Mouse (Mus musculus) liver (tissue): ENCODE measurements around the gene Vezf1.

ENCODE experiments used
- DNase-seq: peaks from one replicate; pipeline ENCODE4 v3.0.0-alpha.2; 2020; ENCODE audit warnings: mixed read lengths

Gene Vezf1

DNA sequence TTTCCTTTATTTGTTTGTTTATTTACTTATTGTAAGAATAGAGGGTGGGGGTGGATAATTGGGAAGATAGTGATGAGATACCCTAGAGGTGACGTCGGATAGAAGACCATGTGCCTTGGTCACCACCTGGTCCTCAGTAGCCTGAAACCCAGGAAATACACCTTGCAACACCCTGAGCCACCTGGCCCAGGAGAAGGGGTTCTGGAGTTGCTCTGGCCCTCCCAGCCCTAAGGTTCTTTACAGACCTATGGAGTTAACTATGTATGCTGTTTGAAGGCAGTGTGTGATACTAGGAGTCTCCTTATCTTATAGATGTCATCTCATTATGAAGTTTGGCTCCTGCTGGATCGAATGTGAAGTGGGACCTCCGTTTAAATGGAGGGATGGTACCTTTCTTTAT is 32.1 kb downstream of the Vezf1 start:
- no peak for DNase-seq

GRCm38 (mm10) chr11:88103214-88103941 is 35.3 kb downstream of the Vezf1 start:
- DNase-seq = no peak

DNA sequence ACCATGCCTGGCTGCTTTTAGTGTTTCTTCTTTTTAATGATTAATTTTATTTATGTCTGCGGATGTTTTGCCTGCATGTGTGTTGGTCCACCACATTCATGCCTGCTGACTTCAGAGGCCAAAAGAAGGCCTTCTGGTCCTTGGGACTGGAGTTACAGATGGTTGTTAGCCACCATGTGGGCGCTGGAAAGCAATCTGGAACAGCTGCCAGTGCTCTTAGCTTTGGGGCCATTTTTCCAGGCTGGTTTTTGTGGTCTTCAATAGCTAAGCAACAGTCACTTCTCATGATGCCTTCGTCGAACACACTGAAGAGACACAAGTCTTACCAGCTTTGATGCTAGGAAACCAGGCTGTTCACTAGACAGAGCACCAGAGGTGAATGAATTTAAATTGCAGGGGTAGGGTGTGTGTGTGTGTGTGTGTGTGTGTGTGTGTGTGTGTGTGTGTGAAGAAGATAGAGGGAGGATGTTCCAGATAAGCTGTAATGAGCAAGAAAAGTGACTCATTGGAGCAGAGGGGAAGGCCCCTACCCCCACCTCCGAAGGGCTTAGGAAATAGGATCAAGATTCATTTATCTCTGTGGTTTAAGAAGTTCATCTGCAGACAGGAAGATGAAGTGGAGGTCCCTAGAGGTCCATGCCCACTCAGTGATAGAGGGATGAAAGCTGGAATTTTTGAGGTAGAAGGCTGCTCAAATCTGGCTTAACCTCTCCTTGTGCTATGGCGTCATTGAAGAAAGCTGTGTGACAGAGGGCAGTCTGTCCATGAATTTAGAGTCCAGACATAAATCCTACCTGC is 37.6 kb downstream of the Vezf1 start:
- no peak for DNase-seq

DNA sequence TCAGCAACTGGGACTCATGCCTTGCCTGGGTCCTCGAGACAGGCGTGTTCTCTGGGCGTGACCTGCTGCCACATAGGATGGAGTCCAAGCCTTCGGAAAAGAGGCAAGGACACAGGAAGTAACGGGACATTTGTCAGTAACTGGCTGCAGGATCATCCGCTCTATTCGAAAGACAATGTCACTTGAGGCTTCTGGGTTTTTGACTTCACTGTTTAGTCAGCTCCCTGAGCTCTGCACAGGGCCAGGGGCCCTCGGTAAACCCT is 38.1 kb downstream of the Vezf1 start:
- no peak for DNase-seq

DNA sequence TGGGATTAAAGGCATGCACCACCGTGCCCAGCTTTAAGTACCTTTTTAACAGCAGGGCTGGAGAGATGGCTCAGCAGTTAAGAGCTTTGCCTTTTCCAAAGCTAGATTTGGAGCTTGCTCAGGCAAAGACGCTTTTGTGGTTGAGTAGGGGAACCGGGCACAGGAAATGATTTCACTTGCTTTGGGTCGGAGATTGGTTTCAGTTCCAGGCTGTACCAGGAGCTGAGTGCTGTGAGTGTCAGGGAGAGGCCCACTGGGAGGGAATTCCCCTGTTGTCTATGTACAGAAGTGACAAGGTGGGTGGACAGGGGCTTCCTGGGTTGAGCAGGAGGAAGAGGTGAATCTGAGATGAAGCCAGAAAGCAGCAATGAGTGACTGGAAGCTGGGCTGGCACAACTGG is 39.3 kb downstream of the Vezf1 start:
- DNase-seq = no peak

DNA sequence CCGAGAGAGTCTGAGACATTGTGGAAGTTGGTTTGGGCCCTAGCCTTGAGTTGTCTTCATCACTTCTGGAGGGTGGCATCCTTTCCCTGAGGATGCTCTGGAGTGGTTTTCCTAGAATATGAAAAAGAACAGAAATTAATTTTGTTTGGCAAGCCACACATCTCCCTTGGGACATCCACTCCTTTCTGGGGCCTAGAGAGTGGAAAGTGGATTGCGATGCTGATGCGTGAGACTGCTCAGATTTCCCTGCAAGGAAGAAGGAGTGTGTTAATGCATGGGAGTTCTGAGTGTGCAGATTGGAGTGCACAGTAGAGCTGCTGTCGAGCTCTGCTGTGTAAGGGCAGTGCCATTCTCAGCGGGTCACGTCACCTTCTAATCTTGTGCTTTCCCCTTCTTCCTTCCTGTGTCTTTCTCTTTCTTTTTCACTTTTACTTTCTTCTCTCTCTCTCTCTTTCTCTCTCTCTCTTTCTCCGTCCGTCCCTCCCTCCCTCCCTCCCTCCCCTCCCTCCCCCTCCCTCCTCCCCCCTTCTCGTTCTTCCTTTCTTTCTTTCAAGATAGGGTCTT is 42.0 kb downstream of the Vezf1 start:
- no peak for DNase-seq

GRCm38 (mm10) chr11:88112078-88112477 is 44.0 kb downstream of the Vezf1 start:
- no peak for DNase-seq

- no peak for DNase-seq
Measured at GRCm38 (mm10) chr11:88112677-88113333, 44.7 kb downstream of the Vezf1 start.

DNA sequence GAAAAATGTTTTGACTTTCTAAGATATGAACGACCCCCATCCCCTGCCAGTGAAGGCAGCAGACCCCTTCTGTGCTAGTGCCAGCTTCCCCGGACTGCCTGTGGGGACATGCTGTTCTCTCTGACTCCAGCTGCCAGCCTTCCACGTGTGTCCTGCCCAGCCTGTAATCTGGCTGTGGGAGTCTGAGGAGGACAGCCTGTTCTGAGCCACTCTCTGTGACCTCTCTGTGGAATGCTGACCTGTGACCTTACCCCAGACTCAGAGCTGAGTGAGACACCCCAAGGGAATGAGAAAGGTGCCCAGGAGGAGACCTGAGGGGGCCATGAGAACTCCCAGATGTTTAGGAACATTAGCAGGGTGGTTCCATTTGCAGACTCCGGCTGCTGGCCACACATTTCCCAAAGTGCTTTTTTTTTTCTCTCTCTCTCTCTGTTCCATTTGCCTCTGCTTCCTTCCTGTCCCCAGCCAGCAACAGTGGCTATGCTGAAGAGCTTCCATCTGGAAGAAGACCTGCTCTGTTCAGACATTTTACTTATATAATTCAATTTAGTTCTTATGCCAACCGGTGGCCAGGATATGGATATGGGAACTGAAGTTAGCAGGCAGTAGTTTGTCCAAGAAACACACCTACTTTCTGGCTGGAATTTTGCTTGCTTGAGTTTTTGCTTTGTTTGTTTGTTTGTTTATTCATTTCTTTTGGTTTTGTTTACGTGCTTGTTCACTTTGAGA is 45.6 kb downstream of the Vezf1 start:
- no peak for DNase-seq

- DNase-seq = peak; percentile 44
Measured at GRCm38 (mm10) chr11:88114871-88115301, 46.8 kb downstream of the Vezf1 start.

DNA sequence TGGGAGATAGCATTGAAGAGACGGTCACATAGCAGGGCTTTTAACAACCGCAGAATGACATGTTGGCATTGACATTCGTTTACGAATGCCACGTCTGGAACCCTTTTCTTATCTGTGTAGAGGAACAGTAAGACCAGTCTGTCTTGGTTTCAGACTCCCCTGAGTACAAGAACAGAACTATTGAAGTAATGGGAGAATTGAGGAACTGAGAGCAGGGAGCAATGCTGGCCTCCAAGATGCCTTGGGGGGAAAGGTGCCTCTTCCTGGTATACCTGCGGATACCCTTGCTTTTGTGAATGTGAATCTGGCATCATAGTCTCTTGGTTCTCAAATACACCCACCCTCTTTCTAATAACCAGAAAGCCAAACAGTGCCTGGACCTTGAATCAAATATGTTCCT is 48.5 kb downstream of the Vezf1 start:
- no peak for DNase-seq

- no peak for DNase-seq
Measured at GRCm38 (mm10) chr11:88117356-88118090, 49.4 kb downstream of the Vezf1 start.

DNA sequence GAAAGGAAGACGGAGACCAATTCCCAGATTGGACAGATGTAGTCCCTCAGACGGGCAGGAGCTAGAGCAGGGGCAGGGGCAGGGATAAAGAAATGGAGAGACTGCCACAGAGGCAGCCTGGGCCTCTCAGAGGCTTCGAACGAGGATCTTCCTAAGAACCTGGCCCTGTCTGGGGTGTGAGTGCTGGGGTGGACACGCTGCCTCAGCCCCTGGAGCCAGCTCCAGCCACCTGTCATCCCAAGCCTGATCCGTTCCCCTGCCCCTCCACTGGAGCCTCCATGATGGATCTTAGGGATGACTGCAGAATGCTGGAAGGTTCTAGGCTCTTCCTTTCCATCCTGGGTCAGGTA is 50.0 kb downstream of the Vezf1 start:
- DNase-seq = no peak

DNA sequence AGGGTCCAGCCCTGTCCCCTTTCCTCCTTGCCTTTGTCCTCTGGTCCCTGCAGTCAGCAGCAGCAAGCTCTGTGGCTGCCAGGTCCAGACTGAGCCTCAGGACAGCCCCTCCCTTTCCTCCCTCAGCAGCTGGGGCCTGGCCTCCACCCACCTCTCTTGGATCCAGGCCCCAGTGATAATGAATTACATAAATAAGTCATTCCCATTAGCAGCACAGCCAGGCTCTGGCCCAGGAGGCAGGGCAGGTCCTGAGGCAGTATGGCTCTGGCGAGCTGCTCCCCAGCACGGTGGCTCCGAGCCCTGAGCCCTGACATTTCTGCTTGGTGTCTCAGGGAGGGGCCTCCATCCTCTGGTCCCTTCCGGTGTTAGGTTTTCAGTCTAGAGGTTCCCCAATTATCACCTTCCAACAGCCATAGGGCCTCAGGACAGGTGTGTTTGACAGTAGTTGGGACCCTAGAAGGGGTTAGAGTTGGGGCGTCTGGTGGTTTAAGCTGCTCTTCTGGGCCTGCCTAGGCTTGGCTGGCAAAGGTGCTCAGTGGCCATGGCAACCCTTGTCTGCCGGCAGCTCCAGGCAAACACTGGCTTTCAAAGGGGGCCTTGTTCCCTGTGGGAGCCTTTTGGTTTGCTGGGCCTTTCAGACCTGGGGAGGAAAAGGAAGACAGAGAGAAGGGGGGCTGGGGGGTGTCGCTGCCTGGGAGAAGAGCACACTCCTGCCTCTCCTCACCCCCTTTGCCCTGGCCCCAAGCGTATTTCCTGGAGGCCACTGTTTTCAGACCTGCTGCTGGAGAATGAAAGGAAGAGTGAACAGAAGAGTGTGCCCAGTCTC is 51.0 kb downstream of the Vezf1 start:
- peak; percentile 40 for DNase-seq

DNA sequence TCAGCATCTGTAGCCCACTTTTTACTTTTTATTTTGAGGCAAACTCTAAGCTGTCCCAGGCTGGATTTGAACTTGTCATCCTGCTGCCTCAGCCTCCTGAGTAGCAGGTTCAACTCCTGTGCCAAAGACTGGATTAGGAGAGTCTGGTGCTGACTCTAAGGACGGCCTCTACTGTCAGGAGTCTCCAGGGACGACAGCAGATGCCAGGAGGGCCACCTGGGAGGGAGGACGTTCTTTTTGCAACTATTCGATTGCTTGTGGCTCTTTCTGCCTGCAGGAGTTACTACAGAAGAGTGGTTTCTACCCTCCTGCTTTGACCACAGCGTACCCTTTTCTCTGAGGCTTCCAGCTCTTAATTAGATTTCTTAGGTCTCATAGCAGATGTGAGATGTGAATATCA is 54.5 kb downstream of the Vezf1 start:
- no peak for DNase-seq

- no peak for DNase-seq
Measured at GRCm38 (mm10) chr11:88123021-88123420, 54.9 kb downstream of the Vezf1 start.

GRCm38 (mm10) chr11:88123731-88124130 is 55.7 kb downstream of the Vezf1 start:
- no peak for DNase-seq

- no peak for DNase-seq
Measured at GRCm38 (mm10) chr11:88125483-88125882, 57.4 kb downstream of the Vezf1 start.

GRCm38 (mm10) chr11:88126306-88126793 is 58.3 kb downstream of the Vezf1 start:
- DNase-seq = no peak

GRCm38 (mm10) chr11:88128461-88128860 is 60.4 kb downstream of the Vezf1 start:
- DNase-seq = no peak

DNA sequence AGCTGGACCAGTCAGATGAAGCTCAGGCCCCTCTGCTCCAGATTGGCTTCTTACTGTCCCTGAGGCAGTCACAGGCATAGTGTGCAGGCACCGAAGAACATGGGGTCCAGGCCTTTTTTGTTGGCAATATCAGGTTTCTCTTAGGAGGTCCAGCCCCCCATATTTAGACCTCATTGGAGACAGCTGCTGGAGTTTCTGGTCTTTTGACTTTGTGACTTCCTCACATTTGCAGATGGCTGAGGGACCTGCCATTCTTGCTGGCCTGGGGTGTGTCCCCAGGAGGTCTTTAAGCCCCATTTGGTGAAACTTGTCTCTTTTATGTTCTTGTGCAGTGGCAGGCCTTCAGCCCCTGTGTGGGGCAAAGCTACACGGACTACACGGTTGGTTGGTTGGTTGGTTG is 61.2 kb downstream of the Vezf1 start:
- no peak for DNase-seq
